Mouse (Mus musculus) CH12.LX (cell line): ENCODE data around the gene Pld1.

Experiments used
- BHLHE40 ChIP-seq: IDR thresholded peaks from 2 replicates; pipeline ENCODE4 v1.6.1; 2011; ENCODE audit warnings: mild to moderate bottlenecking, low read depth, low read length, improper control_type of control experiment
- CTCF ChIP-seq, 2 experiments: IDR thresholded peaks in 1 of 2; conservative IDR thresholded peaks in 1 of 2; 2 replicates each; pipeline ENCODE4 v1.5.1; 2011 to 2012; ENCODE audit warnings: low read depth in 2 of 2, low read length in 2 of 2, improper control_type of control experiment in 1 of 2, inconsistent platforms in 1 of 2, mild to moderate bottlenecking in 1 of 2, moderate library complexity in 1 of 2
- E2F4 ChIP-seq: IDR thresholded peaks from 2 replicates; pipeline ENCODE4 v1.6.1; 2011; ENCODE audit warnings: low read depth, low read length, improper control_type of control experiment; ENCODE audit not compliant: insufficient replicate concordance
- ELF1 ChIP-seq: IDR thresholded peaks from 2 replicates; pipeline ENCODE4 v1.6.1; 2014; ENCODE audit warnings: low read depth, mild to moderate bottlenecking, inconsistent platforms, low read length, improper control_type of control experiment
- EP300 ChIP-seq: IDR thresholded peaks from 2 replicates; pipeline ENCODE4 v1.6.1; 2011; ENCODE audit warnings: low read length, improper control_type of control experiment
- ETS1 ChIP-seq: conservative IDR thresholded peaks from 2 replicates; pipeline ENCODE4 v1.6.1; 2012; ENCODE audit warnings: low read depth, mild to moderate bottlenecking, inconsistent platforms, low read length, improper control_type of control experiment, moderate library complexity
- HCFC1 ChIP-seq: IDR thresholded peaks from 2 replicates; pipeline ENCODE4 v1.6.1; 2012; ENCODE audit warnings: low read depth, mild to moderate bottlenecking, inconsistent platforms, low read length, improper control_type of control experiment
- MXI1 ChIP-seq: IDR thresholded peaks from 2 replicates; pipeline ENCODE4 v1.6.1; 2011; ENCODE audit warnings: mild to moderate bottlenecking, low read depth, low read length, improper control_type of control experiment
- POLR2A ChIP-seq: IDR thresholded peaks from 2 replicates; pipeline ENCODE4 v1.6.1; 2011; ENCODE audit warnings: low read depth, mild to moderate bottlenecking, improper control_type of control experiment, low read length
- RCOR1 ChIP-seq: conservative IDR thresholded peaks from 2 replicates; pipeline ENCODE4 v1.6.1; 2012; ENCODE audit warnings: low read depth, mild to moderate bottlenecking, inconsistent platforms, low read length, improper control_type of control experiment
- TBP ChIP-seq: conservative IDR thresholded peaks from 2 replicates; pipeline ENCODE4 v1.6.1; 2011; ENCODE audit warnings: low read depth, low read length, improper control_type of control experiment
- ZKSCAN1 ChIP-seq: IDR thresholded peaks from 2 replicates; pipeline ENCODE4 v1.6.1; 2012; ENCODE audit warnings: low read depth, inconsistent platforms, low read length, improper control_type of control experiment, borderline replicate concordance
- ZMIZ1 ChIP-seq: IDR thresholded peaks from 2 replicates; pipeline ENCODE4 v1.6.1; 2012; ENCODE audit warnings: low read depth, mild to moderate bottlenecking, inconsistent platforms, low read length, improper control_type of control experiment

DNA sequence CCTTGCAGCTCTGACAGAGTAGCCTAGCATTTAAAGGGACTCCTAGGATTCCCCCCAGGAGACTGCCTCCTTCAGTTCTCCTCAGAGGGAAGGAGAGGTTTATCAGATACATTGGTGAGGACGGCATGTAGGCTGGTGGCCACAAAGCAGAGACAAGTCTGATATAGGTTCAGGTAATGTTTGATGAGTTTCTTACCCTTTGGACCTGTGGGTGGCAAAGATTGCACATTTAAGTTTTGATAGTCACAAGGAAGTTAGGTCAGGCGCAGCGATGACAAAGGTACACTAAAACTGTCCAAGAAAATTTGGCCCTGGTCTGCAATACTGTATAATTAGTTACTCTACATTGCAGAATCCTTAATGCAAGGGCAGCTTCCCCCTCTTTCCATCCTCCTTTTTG is 95.4 kb downstream of the Pld1 start:
- no peak for TF ChIP-seq E2F4
- TF ChIP-seq RCOR1, result no peak
- TF ChIP-seq TBP, result no peak
- TF ChIP-seq POLR2A, result no peak
- no peak for TF ChIP-seq BHLHE40
- TF ChIP-seq ZKSCAN1, result no peak
- no peak for TF ChIP-seq ZMIZ1
- no peak for TF ChIP-seq ETS1
- no peak for TF ChIP-seq CTCF (conservative IDR thresholded peaks at IDR 0.05 in 1 of 2, IDR thresholded peaks at IDR 0.05 in 1 of 2; ENCODE audit: low read depth in 2 of 2, low read length in 2 of 2)
- TF ChIP-seq ELF1, result no peak
- no peak for TF ChIP-seq HCFC1
- TF ChIP-seq EP300, result no peak
- TF ChIP-seq MXI1, result no peak
